Mouse (Mus musculus) ES-Bruce4 (cell line): ENCODE measurements around the gene Itga5. TPM values are rescaled to one million over a fixed set of nuclear protein-coding genes. Genes with fewer than 3 reads are reported as not detected.

Experiments
- H3K27ac ChIP-seq: 2 replicates; pipeline ENCODE4 v1.5.1; 2012; ENCODE audit warnings: low read length, inconsistent platforms; ENCODE audit not compliant: insufficient read depth
- H3K27me3 ChIP-seq: 2 replicates; pipeline ENCODE4 v1.6.1; 2012; ENCODE audit warnings: mild to moderate bottlenecking, low read length, inconsistent platforms; ENCODE audit not compliant: control insufficient read depth, poor library complexity, insufficient read depth, severe bottlenecking
- H3K36me3 ChIP-seq: 2 replicates; pipeline ENCODE4 v1.6.1; 2012; ENCODE audit warnings: inconsistent platforms, mild to moderate bottlenecking, low read length, moderate library complexity; ENCODE audit not compliant: control insufficient read depth, poor library complexity, insufficient read depth, severe bottlenecking
- H3K4me1 ChIP-seq: one replicate; pipeline ENCODE4 v1.8.1; 2011; ENCODE audit warnings: low read length; ENCODE audit not compliant: control insufficient read depth, insufficient read depth
- H3K4me3 ChIP-seq: 2 replicates; pipeline ENCODE4 v1.5.1; 2011; ENCODE audit warnings: low read depth, mild to moderate bottlenecking, low read length
- H3K9ac ChIP-seq: 2 replicates; pipeline ENCODE4 v1.6.1; 2012; ENCODE audit warnings: low read depth, mild to moderate bottlenecking, inconsistent platforms; ENCODE audit not compliant: poor library complexity, severe bottlenecking
- H3K9me3 ChIP-seq: replicated peaks from 2 replicates; pipeline ENCODE4 v1.6.1; 2012; ENCODE audit warnings: mild to moderate bottlenecking, low read length, inconsistent platforms; ENCODE audit not compliant: control insufficient read depth, poor library complexity, insufficient read depth, severe bottlenecking
- CTCF ChIP-seq: IDR thresholded peaks from one replicate; pipeline ENCODE4 v1.8.1; 2011; ENCODE audit warnings: low read depth, low read length
- EP300 ChIP-seq: IDR thresholded peaks from 2 replicates; pipeline ENCODE4 v1.6.1; 2011; ENCODE audit warnings: low read depth, low read length; ENCODE audit not compliant: insufficient read depth
- POLR2A ChIP-seq: IDR thresholded peaks from one replicate; pipeline ENCODE4 v1.8.1; 2011; ENCODE audit warnings: low read length; ENCODE audit not compliant: insufficient read depth
- polyA plus RNA-seq: library from polyadenylated mRNA; stranded (reverse); fragments of >200 nt; gene quantifications from 2 replicates; pipeline ENCODE4 v1.2.4, GENCODE M21; 2011; ENCODE audit warnings: low read depth; ENCODE audit not compliant: missing spikeins, insufficient read depth, insufficient read length

The Itga5 gene
- polyA plus RNA-seq, 1 experiment = 35.6 TPM

GRCm38 (mm10) chr15:103305792-103306645, 60.5 kb downstream of the Itga5 start:
- TF ChIP-seq EP300 = no peak
- no peak for TF ChIP-seq POLR2A
- TF ChIP-seq CTCF = no peak
- no peaks in the 10 kb centered on the region for H3K9me3 ChIP-seq
- peaks cover 1% of the 10 kb centered on the region for H3K4me1 ChIP-seq
- no peaks in the 10 kb centered on the region for H3K36me3 ChIP-seq
- H3K27ac ChIP-seq = no peak overlapping the region
- peak overlapping the region; percentile 36; the same call in 1 of the 2 replicates for H3K9ac ChIP-seq
- H3K27me3 ChIP-seq = no peaks in the 10 kb centered on the region
- H3K4me3 ChIP-seq = peak overlapping the region; percentile 64; the same call in 1 of the 2 replicates

DNA sequence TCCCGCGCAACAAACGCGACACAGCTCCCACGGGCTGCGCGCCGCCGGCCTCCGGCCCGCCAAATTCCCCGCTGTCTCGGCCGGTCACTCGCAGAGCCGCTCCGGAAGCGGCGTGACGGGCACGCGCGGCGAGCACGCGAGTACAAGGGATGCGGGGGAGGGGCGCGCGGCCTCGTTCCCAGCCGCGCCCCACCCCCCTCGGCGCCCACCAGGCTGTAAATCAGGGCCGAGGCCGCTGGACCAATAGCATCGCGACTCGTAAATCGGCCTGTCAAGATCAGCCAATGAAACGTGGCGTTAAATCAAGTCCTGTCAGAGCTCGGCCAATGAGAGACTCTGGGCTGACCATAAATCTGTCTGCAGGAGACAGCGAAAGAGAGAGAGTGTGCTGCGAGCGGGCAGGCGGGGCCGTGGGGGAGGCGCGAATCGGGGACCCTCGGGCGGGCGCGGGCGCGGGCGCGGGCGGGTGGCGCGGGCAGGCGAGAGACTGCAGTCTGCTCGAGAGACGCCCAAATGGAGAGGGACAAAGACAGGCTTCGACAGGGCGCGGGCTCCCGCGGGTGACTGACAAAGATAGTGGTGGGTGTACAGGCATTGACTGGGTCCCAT, 61.4 kb downstream of the Itga5 start:
- H3K27me3 ChIP-seq = no peaks in the 10 kb centered on the region
- H3K36me3 ChIP-seq = no peaks in the 10 kb centered on the region
- no peak for TF ChIP-seq CTCF
- TF ChIP-seq EP300 = 0 out of 2 replicates have a peak, but pooled peaks have one; percentile 39
- peak overlapping the region; percentile 69 for H3K9ac ChIP-seq
- no peaks in the 10 kb centered on the region for H3K9me3 ChIP-seq
- H3K4me1 ChIP-seq = peaks cover 3% of the 10 kb centered on the region
- peak overlapping the region; percentile 64 for H3K4me3 ChIP-seq
- no peak overlapping the region for H3K27ac ChIP-seq

DNA sequence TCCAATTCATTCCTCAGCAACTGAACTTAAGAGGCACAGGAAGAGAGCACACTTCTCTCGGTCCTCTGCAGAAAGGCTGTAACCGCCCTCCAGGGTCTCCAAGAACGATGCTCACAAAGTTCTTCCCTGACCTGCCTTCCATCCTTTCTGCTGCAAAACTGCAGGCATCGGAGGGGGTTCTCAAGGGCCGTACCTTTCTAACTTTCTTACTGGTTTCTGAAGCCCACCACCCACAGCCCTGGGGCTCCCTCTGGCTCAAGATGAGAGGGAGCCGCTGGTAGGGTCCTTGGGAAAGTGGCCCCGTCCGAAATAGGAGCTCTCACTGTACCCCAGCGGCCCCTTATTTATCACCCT, 62.0 kb downstream of the Itga5 start:
- Histone ChIP-seq H3K27ac (no peak overlapping the region), H3K4me3 (peak overlapping the region; percentile 64), H3K4me1 (peaks cover 3% of the 10 kb centered on the region), H3K27me3 (no peaks in the 10 kb centered on the region), H3K9ac (peak overlapping the region; percentile 69), H3K36me3 (no peaks in the 10 kb centered on the region), H3K9me3 (no peaks in the 10 kb centered on the region)
- TF ChIP-seq EP300 (no peak), POLR2A (no peak), CTCF (no peak)

- Histone ChIP-seq H3K4me3 (peak overlapping the region; percentile 64; the same call in 1 of the 2 replicates), H3K36me3 (no peaks in the 10 kb centered on the region), H3K4me1 (peaks cover 3% of the 10 kb centered on the region), H3K27me3 (no peaks in the 10 kb centered on the region), H3K9me3 (no peaks in the 10 kb centered on the region), H3K27ac (no peak overlapping the region), H3K9ac (peak overlapping the region; percentile 69; the same call in 1 of the 2 replicates)
- TF ChIP-seq EP300 (no peak), POLR2A (no peak), CTCF (no peak)
Measured at GRCm38 (mm10) chr15:103303916-103304615, 62.5 kb downstream of the Itga5 start.

DNA sequence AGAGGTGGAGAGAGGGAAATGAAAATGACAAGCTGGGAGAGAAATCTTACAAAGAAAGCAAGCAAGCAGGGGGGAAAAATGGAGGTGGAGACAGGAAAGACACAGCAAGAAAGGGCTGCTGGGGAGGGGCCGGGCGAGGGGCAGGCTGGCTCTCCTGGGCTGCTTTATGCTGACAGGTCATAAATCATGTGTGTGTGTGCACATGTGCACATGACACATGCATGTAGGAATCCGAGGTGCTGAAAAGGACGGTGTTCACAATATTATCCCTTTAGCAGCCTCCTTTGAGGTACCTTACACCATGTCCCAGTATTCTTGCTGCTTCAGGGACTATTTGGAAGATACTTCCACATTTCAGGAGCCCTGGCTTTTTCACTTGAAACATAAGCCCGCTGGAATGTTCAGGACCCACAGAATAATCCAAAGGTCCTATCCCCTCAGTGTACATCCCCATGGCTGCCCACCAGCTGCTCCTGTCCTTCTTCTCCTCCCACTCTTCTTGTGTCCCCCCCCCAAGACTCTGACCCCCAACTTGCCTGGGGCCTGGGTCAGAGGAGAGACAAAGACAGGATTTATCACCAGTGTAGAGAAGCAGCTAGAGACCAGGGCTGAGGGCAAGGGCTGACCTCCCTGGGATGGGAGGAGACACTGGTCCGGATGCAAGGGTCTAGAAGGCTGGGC, 64.1 kb downstream of the Itga5 start:
- H3K27ac ChIP-seq = no peak overlapping the region
- no peaks in the 10 kb centered on the region for H3K36me3 ChIP-seq
- no peak overlapping the region for H3K9ac ChIP-seq
- H3K4me1 ChIP-seq = peaks cover 3% of the 10 kb centered on the region
- H3K4me3 ChIP-seq = no peak overlapping the region
- no peaks in the 10 kb centered on the region for H3K9me3 ChIP-seq
- TF ChIP-seq EP300 (no peak), CTCF (no peak), POLR2A (no peak)
- no peaks in the 10 kb centered on the region for H3K27me3 ChIP-seq
